Mouse (Mus musculus) lung, adult 2 months (tissue): ENCODE measurements around the gene Ptpn1. TPM values are rescaled to one million over a fixed set of nuclear protein-coding genes. Genes with fewer than 3 reads are reported as not detected.

Experiments used
- DNase-seq: peaks from one replicate; pipeline ENCODE4 v3.0.0; 2022
- H3K4me1 ChIP-seq: fragments of 200-500 bp; 2 replicates; pipeline ENCODE4 v1.6.1; 2011; ENCODE audit warnings: low read length; ENCODE audit not compliant: control insufficient read depth, insufficient read depth
- H3K4me3 ChIP-seq: fragments of 200-500 bp; replicated peaks from 2 replicates; pipeline ENCODE3; 2011; ENCODE audit warnings: low read depth, mild to moderate bottlenecking, control low read depth, low read length; ENCODE audit errors: extremely low read depth
- CTCF ChIP-seq: fragments of 200-500 bp; IDR thresholded peaks from 2 replicates; pipeline ENCODE4 v1.5.1; 2011; ENCODE audit warnings: mild to moderate bottlenecking, low read length, control low read depth; ENCODE audit not compliant: insufficient read depth
- POLR2A ChIP-seq: fragments of 200-500 bp; IDR thresholded peaks from 2 replicates; pipeline ENCODE4 v1.6.1; 2011; ENCODE audit warnings: low read depth, mild to moderate bottlenecking, control low read depth, low read length, borderline replicate concordance; ENCODE audit errors: extremely low read depth
- WGBS: fragments of 180-500 bp; shearing (Covaris S2); methylation state at CpG from one replicate; pipeline ENCODE4 v1.1.7; 2018; 5-methylcytosine and 5-hydroxymethylcytosine counted together
- polyA plus RNA-seq: library from polyadenylated mRNA; depleted of rRNA; stranded (reverse); fragments of >200 nt; gene quantifications from 2 replicates; pipeline ENCODE4 v1.2.3, GENCODE M21; 2012; rRNA removed

Gene Ptpn1
- polyA plus RNA-seq = 65.9 and 69.9 TPM in 2 replicates

DNA sequence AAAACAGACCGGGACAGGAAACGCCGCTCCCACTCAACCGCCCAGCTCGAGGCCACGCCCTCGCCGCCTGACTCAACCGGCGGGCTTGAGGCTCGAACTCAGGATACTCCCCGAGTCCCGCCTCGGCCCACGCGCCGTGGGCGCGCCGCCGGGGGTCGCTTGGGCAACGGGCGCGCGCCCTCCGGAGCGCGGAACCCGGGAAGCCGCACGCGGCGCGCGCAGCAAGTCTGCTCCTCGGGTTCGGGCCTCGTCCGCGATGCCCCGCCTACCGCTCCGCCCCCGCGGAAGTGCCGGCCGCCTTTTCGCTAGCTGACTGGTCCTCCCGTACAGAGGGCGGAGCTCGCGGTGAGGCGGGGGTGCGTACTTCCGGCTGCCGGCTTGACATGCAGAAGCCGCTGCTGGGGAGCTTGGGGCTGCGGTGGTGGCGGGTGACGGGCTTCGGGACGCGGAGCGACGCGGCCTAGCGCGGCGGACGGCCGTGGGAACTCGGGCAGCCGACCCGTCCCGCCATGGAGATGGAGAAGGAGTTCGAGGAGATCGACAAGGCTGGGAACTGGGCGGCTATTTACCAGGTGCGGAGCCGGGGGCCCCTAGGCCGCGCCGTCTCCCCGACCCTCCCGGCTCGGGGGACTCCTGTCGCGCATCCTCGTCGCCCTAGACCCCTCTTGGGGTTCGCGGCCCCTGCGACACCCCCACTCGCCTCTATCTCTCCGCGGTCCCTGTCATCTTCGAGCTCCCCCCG, at the start of gene Ptpn1:
Gene Ptpn1, plus strand, starts transcription at position 73 of the 742 bp plus-strand sequence.
- WGBS = under 1% methylated on average over 99 of the region's 99 CpGs
- Histone ChIP-seq H3K4me3 (peak within 1 kb of the TSS; percentile 91), H3K4me1 (peaks cover 8% of the 10 kb centered on the region)
- peak; percentile 73; the same call in 1 of the 2 replicates for TF ChIP-seq POLR2A
- no peak for TF ChIP-seq CTCF
- DNase-seq = peak; percentile 97

GRCm38 (mm10) chr2:167886485-167886884, 45.4 kb upstream of the Ptpn1 start:
- Histone ChIP-seq H3K4me3 (no peak overlapping the region), H3K4me1 (peaks cover 7% of the 10 kb centered on the region)
- TF ChIP-seq POLR2A (no peak), CTCF (peak; percentile 11; the same call in 1 of the 2 replicates)
- WGBS = 48% methylated on average over 7 of the region's 7 CpGs
- DNase-seq = no peak

- peaks cover 7% of the 10 kb centered on the region for H3K4me1 ChIP-seq
- H3K4me3 ChIP-seq = peak overlapping the region; percentile 40
- DNase-seq = peak; percentile 78
- TF ChIP-seq CTCF (no peak), POLR2A (no peak)
- 13% methylated on average over 22 of the region's 22 CpGs for WGBS
Observed at GRCm38 (mm10) chr2:167887516-167888347, 44.1 kb upstream of the Ptpn1 start.

- DNase-seq = no peak
- peaks cover 7% of the 10 kb centered on the region for H3K4me1 ChIP-seq
- TF ChIP-seq CTCF (no peak), POLR2A (no peak)
- 68% methylated on average over 6 of the region's 6 CpGs for WGBS
- no peak overlapping the region for H3K4me3 ChIP-seq
Observed at GRCm38 (mm10) chr2:167888834-167889233, 43.0 kb upstream of the Ptpn1 start.

- TF ChIP-seq CTCF (no peak), POLR2A (no peak)
Observed at GRCm38 (mm10) chr2:167889886-167890285, 42.0 kb upstream of the Ptpn1 start.

GRCm38 (mm10) chr2:167891908-167892307, 39.9 kb upstream of the Ptpn1 start:
- Histone ChIP-seq H3K4me3 (no peak overlapping the region), H3K4me1 (peaks cover 7% of the 10 kb centered on the region)
- 22% methylated on average over 9 of the region's 9 CpGs for WGBS
- DNase-seq = peak; percentile 72
- peak; percentile 84 for TF ChIP-seq CTCF
- TF ChIP-seq POLR2A = no peak

More at GRCm38 (mm10) chr2:167889886-167890285, 42.0 kb upstream of the Ptpn1 start:
- WGBS = 77% methylated on average over 4 of the region's 4 CpGs
- no peak overlapping the region for H3K4me3 ChIP-seq
- H3K4me1 ChIP-seq = peaks cover 7% of the 10 kb centered on the region
- no peak for DNase-seq

DNA sequence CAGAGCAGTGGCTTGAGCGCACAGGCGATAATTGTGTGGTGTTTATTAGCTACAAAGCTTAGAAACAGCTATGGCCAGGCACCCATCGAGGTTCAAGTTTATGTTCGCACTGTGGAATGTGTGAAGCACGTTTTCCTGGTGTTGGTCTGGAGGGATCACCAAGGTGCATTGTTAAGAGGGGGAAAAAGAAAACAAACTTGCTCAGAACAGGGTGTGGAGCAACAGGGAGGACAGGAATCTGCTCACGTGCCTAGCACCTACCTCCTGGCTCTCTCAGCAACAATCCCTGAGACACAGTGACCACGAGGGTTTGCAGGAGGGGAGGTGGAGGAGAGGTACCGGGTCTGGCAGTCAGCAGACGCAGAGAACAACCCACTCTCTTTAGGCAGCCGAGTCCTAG, 38.2 kb upstream of the Ptpn1 start:
- Histone ChIP-seq H3K4me3 (no peak overlapping the region), H3K4me1 (no peaks in the 10 kb centered on the region; the same call in 1 of the 2 replicates)
- 56% methylated on average over 10 of the region's 10 CpGs for WGBS
- TF ChIP-seq CTCF (no peak), POLR2A (no peak)
- peak; percentile 52 for DNase-seq

DNA sequence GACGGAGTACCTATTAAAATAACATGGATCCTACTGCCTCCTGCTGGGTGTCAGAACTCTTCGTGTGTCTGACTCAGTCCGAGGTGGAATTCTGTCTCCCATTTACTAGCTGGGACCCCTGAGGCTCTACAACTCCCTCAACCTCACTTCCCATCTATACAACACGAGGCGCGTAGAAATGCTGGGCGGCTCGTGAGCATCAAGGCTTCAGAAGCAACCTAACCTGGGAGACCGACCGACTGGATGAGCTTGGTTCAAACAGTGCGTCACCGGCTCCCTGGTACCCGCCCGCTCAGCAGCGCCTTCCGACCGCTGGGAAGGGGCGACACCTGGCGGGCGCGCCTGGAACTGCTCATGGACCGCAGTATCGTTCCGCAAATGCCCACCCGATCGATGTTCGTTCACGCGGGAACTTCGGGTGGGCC, 36.9 kb upstream of the Ptpn1 start:
- peak; percentile 89 for DNase-seq
- under 1% methylated on average over 30 of the region's 30 CpGs for WGBS
- Histone ChIP-seq H3K4me1 (no peaks in the 10 kb centered on the region; the same call in 1 of the 2 replicates), H3K4me3 (peak overlapping the region; percentile 4)
- TF ChIP-seq POLR2A (no peak), CTCF (peak; percentile 79)

DNA sequence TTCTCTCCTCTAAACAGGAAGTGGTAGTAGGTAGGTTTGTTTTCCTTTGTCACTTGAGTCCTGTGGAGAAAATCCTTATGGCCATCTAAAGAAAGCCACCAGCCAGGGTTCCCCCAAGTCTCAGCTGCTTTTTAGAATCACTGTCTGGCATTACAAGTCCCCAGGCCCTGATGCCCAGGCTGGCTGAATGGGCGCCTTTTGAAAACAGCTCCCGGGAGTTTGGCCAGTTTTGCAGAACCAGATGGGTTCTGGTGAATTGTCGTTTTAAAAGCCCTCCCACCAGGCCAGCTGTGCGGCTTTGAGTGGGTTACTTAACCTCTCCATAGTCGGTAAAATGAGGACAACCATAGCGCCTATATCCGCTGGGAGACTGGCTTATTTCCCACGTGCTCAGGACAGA, 34.0 kb upstream of the Ptpn1 start:
- Histone ChIP-seq H3K4me1 (peaks cover 3% of the 10 kb centered on the region; the same call in 1 of the 2 replicates), H3K4me3 (no peak overlapping the region)
- 85% methylated on average over 8 of the region's 8 CpGs for WGBS
- no peak for TF ChIP-seq POLR2A
- no peak for DNase-seq
